Mouse (Mus musculus): ENCODE results near the gene Dnajb8. TPM values are rescaled to one million over a fixed set of nuclear protein-coding genes. Genes with fewer than 3 reads are reported as not detected.

The Dnajb8 gene
- not detected in 2 replicates for polyA plus RNA-seq (2015; fragmentation: Nextera tagmentation; extraction: Ambion mirVana)

DNA sequence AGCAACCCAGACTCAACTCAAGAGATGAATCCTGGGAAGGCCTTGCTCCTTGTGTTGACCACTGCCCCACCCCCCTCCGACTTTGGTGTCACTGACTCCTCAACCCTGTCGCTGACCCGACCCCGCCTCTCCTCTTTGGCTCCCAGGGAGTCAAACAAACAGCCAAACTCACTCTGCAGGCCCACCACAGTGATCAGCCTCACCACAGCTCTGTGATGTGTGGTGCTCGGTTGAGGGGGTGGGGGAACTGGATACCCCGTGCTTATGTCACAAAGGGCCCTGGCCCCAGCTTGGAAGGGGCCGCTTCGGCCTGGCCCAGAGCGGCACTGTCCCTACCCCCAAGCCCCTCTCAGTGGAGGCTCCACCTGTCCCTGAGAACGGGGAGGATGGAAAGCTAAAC, at the start of gene Dnajb8:
Dnajb8 (plus strand) TSS at position 301 of the 400 bp plus-strand sequence.
- Histone ChIP-seq H3K4me2 (ENCODE audit: low read length) (no peak within 1 kb of the TSS), H3K9me3 (ENCODE audit: control insufficient read depth, low read length) (peaks cover 2% of the 10 kb centered on the region; the same call in 1 of the 2 replicates), H3K27me3 (replicated peaks; ENCODE audit: control insufficient read depth, insufficient read depth, low read length) (no peaks in the 10 kb centered on the region), H3K9ac (replicated peaks; ENCODE audit: low read depth, low read length) (no peak within 1 kb of the TSS), H3K27ac (ENCODE audit: low read length) (no peak within 1 kb of the TSS), H3K4me1 (replicated peaks; ENCODE audit: control insufficient read depth, insufficient read depth, low read length) (no peaks in the 10 kb centered on the region), H3K36me3 (ENCODE audit: control insufficient read depth, insufficient read depth) (no peaks in the 10 kb centered on the region), H3K4me3 (replicated peaks; ENCODE audit: low read length) (no peak within 1 kb of the TSS)
- 61% methylated on average over 10 of the region's 10 CpGs for WGBS
- no peak for ATAC-seq

DNA sequence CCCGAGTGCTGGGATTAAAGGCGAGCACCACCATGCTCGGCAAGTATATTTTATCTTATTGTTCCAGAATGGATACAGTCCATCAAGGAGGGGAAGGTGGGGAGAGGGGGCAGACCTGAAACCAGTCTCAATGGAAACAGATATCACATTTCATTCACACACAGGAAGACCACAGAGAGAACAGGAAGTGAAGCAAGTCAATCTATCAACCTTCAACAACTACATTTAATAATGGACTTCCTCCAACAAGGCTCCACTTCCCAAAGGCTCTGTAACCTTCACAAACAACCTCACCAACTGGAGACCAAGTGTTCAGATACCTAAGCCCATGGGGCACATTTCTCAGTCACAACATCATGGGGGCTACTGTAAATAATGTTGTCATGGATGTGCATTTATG, 47.9 kb upstream of the Dnajb8 start:
- no peak for ATAC-seq
- H3K9ac ChIP-seq (replicated peaks; ENCODE audit: low read depth, low read length), result no peak overlapping the region
- no peak overlapping the region for H3K4me3 ChIP-seq (replicated peaks; ENCODE audit: low read length)
- no peak overlapping the region for H3K4me2 ChIP-seq (ENCODE audit: low read length)
- H3K9me3 ChIP-seq (ENCODE audit: control insufficient read depth, low read length), result peaks cover 6% of the 10 kb centered on the region; the same call in 1 of the 2 replicates
- H3K27me3 ChIP-seq (replicated peaks; ENCODE audit: control insufficient read depth, insufficient read depth, low read length), result no peaks in the 10 kb centered on the region
- H3K36me3 ChIP-seq (ENCODE audit: control insufficient read depth, insufficient read depth), result no peaks in the 10 kb centered on the region
- no peak overlapping the region for H3K27ac ChIP-seq (ENCODE audit: low read length)
- 96% methylated on average over 3 of the region's 3 CpGs for WGBS
- no peaks in the 10 kb centered on the region for H3K4me1 ChIP-seq (replicated peaks; ENCODE audit: control insufficient read depth, insufficient read depth, low read length)

DNA sequence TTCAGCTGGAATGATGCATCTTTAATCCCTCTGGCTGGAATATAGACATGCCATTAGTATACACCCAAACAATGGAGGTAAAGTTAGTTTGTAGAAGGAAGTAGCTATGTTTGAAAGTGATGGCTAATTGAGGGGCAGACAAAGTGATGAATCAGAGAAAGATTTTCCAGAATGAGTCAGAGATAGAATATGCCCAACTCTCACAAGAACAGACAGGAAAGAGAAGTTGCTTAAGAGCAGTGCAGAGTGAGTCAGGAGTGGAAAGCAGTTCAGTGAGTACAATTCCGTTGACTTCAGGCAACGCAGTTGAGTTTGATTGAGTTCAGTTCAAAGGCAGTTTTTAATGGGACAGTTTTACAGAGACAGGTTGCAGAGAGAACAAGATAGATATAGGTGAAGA, 47.4 kb upstream of the Dnajb8 start:
- Histone ChIP-seq H3K4me1 (replicated peaks; ENCODE audit: control insufficient read depth, insufficient read depth, low read length) (no peaks in the 10 kb centered on the region), H3K36me3 (ENCODE audit: control insufficient read depth, insufficient read depth) (no peaks in the 10 kb centered on the region), H3K9me3 (ENCODE audit: control insufficient read depth, low read length) (peaks cover 6% of the 10 kb centered on the region; the same call in 1 of the 2 replicates), H3K4me2 (ENCODE audit: low read length) (no peak overlapping the region), H3K9ac (replicated peaks; ENCODE audit: low read depth, low read length) (no peak overlapping the region), H3K27me3 (replicated peaks; ENCODE audit: control insufficient read depth, insufficient read depth, low read length) (no peaks in the 10 kb centered on the region), H3K4me3 (replicated peaks; ENCODE audit: low read length) (no peak overlapping the region), H3K27ac (ENCODE audit: low read length) (no peak overlapping the region)
- WGBS, result 92% methylated on average over 2 of the region's 2 CpGs
- ATAC-seq, result no peak

DNA sequence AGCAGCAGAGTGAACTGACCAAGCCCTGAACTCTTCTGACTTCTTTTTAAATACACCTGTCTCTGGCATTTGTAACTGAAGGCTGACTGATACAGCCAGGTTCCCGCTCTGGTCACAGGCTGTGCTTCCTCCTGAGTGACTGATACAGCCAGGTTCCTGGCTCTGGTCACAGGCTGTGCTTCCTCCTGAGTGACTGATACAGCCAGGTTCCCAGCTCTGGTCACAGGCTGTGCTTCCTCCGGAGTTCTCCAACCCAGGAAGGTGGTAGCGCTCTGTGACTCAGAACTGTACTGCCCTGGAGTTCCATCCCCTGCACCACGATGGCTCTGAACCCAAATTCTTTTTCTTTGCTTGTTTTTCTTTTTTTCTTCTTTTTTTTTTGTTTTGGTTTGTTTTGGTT, 37.4 kb upstream of the Dnajb8 start:
- H3K9ac ChIP-seq (replicated peaks; ENCODE audit: low read depth, low read length), result no peak overlapping the region
- peaks cover 16% of the 10 kb centered on the region for H3K27me3 ChIP-seq (replicated peaks; ENCODE audit: control insufficient read depth, insufficient read depth, low read length)
- no peaks in the 10 kb centered on the region for H3K36me3 ChIP-seq (ENCODE audit: control insufficient read depth, insufficient read depth)
- H3K4me3 ChIP-seq (replicated peaks; ENCODE audit: low read length), result no peak overlapping the region
- no peak overlapping the region for H3K27ac ChIP-seq (ENCODE audit: low read length)
- no peak for ATAC-seq
- H3K4me1 ChIP-seq (replicated peaks; ENCODE audit: control insufficient read depth, insufficient read depth, low read length), result peaks cover 8% of the 10 kb centered on the region
- no peaks in the 10 kb centered on the region for H3K9me3 ChIP-seq (ENCODE audit: control insufficient read depth, low read length)
- H3K4me2 ChIP-seq (ENCODE audit: low read length), result no peak overlapping the region
- WGBS, result 80% methylated on average over 4 of the region's 4 CpGs

DNA sequence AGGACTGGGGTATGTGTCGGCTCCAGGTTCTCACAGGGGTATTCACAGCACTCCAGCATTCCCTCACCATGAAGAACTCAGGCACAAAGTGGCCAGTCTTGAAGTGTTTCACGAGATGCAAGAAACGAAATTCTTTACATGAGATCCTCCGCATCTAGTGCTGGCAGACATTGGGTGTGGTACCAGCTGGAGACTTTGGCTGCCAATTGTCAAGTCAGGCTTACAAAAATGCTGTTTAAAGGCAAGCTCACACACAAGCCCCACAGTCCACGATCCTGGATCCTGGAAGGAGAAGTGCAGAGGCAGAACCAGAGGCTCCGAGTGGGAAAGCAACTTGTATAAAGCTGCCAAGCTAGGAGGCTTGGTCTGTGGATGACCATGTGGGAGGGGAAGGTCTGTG, 33.9 kb upstream of the Dnajb8 start:
- H3K27me3 ChIP-seq (replicated peaks; ENCODE audit: control insufficient read depth, insufficient read depth, low read length), result peaks cover 51% of the 10 kb centered on the region
- no peak overlapping the region for H3K9ac ChIP-seq (replicated peaks; ENCODE audit: low read depth, low read length)
- H3K9me3 ChIP-seq (ENCODE audit: control insufficient read depth, low read length), result no peaks in the 10 kb centered on the region
- H3K36me3 ChIP-seq (ENCODE audit: control insufficient read depth, insufficient read depth), result no peaks in the 10 kb centered on the region
- H3K4me3 ChIP-seq (replicated peaks; ENCODE audit: low read length), result no peak overlapping the region
- 58% methylated on average over 6 of the region's 6 CpGs for WGBS
- H3K4me2 ChIP-seq (ENCODE audit: low read length), result no peak overlapping the region
- no peak for ATAC-seq
- peaks cover 19% of the 10 kb centered on the region for H3K4me1 ChIP-seq (replicated peaks; ENCODE audit: control insufficient read depth, insufficient read depth, low read length)
- no peak overlapping the region for H3K27ac ChIP-seq (ENCODE audit: low read length)

DNA sequence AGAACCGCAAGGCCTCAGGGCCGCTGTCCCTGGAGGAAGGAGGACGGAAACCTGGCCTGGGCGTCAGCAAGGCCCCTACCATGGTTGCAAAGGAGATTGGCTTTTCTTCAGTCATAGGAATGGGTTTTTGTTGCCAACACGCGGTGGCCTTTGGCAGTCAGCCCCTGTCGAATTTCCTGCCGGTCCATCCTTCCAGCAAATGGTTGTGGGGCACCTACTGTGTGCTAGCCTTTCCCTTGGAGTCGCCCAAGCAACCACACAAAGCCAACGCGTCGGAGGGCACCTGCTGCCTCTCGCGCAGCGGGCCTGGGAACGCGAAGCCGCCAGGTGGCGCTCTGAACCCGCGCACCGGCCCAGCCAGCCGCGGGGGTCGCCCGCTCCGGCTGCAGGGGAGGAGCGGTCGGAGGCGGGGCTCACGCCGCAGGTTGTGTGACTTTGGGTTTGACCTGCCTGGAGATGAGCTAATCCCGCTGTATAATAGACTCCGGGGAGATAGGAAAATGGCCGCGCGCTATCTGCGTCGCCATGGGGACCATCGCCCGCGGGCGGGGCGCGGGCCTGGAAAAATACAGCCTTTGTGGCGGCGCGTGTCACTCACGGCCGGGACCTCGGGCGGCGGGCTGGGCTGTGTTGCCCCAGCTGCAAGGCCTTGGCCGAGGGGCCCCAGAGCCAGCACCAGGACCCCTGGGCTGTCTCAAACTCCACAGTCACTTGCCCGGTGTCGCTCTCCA, 32.6 kb upstream of the Dnajb8 start:
- Histone ChIP-seq H3K4me1 (replicated peaks; ENCODE audit: control insufficient read depth, insufficient read depth, low read length) (peaks cover 28% of the 10 kb centered on the region), H3K36me3 (ENCODE audit: control insufficient read depth, insufficient read depth) (no peaks in the 10 kb centered on the region), H3K9me3 (ENCODE audit: control insufficient read depth, low read length) (no peaks in the 10 kb centered on the region), H3K27ac (ENCODE audit: low read length) (no peak overlapping the region), H3K27me3 (replicated peaks; ENCODE audit: control insufficient read depth, insufficient read depth, low read length) (peaks cover 56% of the 10 kb centered on the region), H3K9ac (replicated peaks; ENCODE audit: low read depth, low read length) (peak overlapping the region; percentile 52), H3K4me3 (replicated peaks; ENCODE audit: low read length) (peak overlapping the region; percentile 68), H3K4me2 (ENCODE audit: low read length) (peak overlapping the region; percentile 86)
- ATAC-seq, result peak; percentile 72
- WGBS, result under 1% methylated on average over 52 of the region's 56 CpGs

DNA sequence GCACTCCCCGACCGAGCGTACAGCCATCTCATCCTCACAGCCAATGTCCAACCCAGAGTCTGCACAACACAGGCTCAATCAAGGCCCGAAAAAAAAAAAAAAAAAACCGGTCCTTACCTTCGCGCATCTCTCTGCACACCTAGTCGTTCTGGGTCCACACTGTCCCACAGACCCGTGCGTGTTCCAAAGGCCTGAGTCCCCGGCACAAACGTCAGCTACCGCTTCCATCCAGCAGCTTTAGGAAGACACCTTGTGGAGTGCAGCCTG, 32.1 kb upstream of the Dnajb8 start:
- H3K27ac ChIP-seq (ENCODE audit: low read length), result no peak overlapping the region

DNA sequence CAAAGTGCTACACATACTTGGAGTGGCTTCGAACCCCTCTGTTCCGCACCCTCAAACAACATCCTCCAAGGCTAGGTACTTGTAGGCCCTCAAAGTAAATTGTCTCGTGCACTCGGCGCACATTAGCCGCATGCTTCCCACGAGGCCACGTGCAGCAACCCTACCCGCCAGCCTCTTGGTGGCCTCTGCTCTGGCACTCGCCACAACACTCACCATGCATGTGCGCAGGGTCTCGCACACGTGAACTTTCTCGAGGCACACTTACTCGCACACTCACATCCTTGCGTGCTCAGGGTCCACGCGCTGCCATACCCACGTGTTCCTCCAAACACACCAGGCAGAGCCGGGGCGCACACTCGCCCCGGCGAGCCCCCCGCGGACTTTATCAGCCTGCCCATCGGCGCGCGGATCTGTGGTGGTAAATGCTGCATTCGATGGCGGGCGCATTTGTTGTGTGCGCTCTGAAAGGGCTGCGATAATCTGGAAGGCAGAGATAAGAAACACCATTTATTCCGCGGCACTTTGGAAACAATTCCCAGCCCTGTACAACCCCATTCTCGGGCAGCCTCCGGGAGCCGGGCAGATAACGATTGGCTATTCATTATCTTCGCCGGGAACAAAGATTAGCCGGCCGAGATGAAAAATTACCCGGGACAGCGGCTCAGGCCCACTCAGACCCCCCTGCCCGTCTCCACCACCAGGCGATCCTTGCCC, 31.6 kb upstream of the Dnajb8 start:
- Histone ChIP-seq H3K4me2 (ENCODE audit: low read length) (no peak overlapping the region; the same call in 1 of the 2 replicates), H3K4me1 (replicated peaks; ENCODE audit: control insufficient read depth, insufficient read depth, low read length) (peaks cover 28% of the 10 kb centered on the region), H3K9ac (replicated peaks; ENCODE audit: low read depth, low read length) (no peak overlapping the region), H3K4me3 (replicated peaks; ENCODE audit: low read length) (peak overlapping the region; percentile 68; the same call in 1 of the 2 replicates), H3K36me3 (ENCODE audit: control insufficient read depth, insufficient read depth) (no peaks in the 10 kb centered on the region), H3K9me3 (ENCODE audit: control insufficient read depth, low read length) (no peaks in the 10 kb centered on the region), H3K27ac (ENCODE audit: low read length) (no peak overlapping the region), H3K27me3 (replicated peaks; ENCODE audit: control insufficient read depth, insufficient read depth, low read length) (peaks cover 64% of the 10 kb centered on the region)
- 2% methylated on average over 49 of the region's 49 CpGs for WGBS
- ATAC-seq, result no peak; the same call in 1 of the 2 replicates

More for the DNA sequence above, 32.1 kb upstream of the Dnajb8 start:
- 3% methylated on average over 13 of the region's 13 CpGs for WGBS
- Histone ChIP-seq H3K4me1 (replicated peaks; ENCODE audit: control insufficient read depth, insufficient read depth, low read length) (peaks cover 28% of the 10 kb centered on the region), H3K9ac (replicated peaks; ENCODE audit: low read depth, low read length) (peak overlapping the region; percentile 52), H3K9me3 (ENCODE audit: control insufficient read depth, low read length) (no peaks in the 10 kb centered on the region), H3K27me3 (replicated peaks; ENCODE audit: control insufficient read depth, insufficient read depth, low read length) (peaks cover 59% of the 10 kb centered on the region), H3K36me3 (ENCODE audit: control insufficient read depth, insufficient read depth) (no peaks in the 10 kb centered on the region), H3K4me2 (ENCODE audit: low read length) (peak overlapping the region; percentile 86), H3K4me3 (replicated peaks; ENCODE audit: low read length) (peak overlapping the region; percentile 68)
- no peak for ATAC-seq

DNA sequence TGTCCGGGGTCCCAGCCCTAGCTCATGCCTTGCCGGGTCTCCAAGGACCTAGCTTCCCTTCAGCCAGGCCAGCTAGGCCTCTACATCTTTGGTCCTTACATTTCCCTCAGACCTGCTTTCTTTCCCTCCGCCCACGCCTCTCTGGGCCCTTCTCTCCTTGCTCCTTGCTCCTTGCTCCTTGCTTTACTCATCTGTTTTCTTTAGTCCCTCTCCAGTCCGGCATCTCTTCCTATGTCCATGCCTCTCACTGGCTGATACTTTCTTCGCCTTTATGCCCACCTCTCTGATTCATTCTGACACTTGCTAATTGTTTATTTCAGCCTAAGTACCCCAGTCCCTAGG, 31.1 kb upstream of the Dnajb8 start:
- H3K27me3 ChIP-seq (replicated peaks; ENCODE audit: control insufficient read depth, insufficient read depth, low read length), result peaks cover 68% of the 10 kb centered on the region
- H3K9me3 ChIP-seq (ENCODE audit: control insufficient read depth, low read length), result no peaks in the 10 kb centered on the region
- H3K4me1 ChIP-seq (replicated peaks; ENCODE audit: control insufficient read depth, insufficient read depth, low read length), result peaks cover 28% of the 10 kb centered on the region
- H3K9ac ChIP-seq (replicated peaks; ENCODE audit: low read depth, low read length), result no peak overlapping the region
- 20% methylated on average over 6 of the region's 6 CpGs for WGBS
- no peak overlapping the region for H3K27ac ChIP-seq (ENCODE audit: low read length)
- H3K4me2 ChIP-seq (ENCODE audit: low read length), result no peak overlapping the region
- ATAC-seq, result no peak
- H3K4me3 ChIP-seq (replicated peaks; ENCODE audit: low read length), result no peak overlapping the region
- no peaks in the 10 kb centered on the region for H3K36me3 ChIP-seq (ENCODE audit: control insufficient read depth, insufficient read depth)
